Mouse (Mus musculus) embryonic facial prominence, embryonic 11.5 days (tissue): ENCODE data around the gene Aldh16a1. TPM values are rescaled to one million over a fixed set of nuclear protein-coding genes. Genes with fewer than 3 reads are reported as not detected.

Source experiments
- ATAC-seq: fragments of 200-750 bp; cut with Nextera tagmentation; replicated peaks from 2 replicates; pipeline ENCODE4 v1.8.0; 2017; ENCODE audit warnings: low read depth; ENCODE audit not compliant: insufficient number of reproducible peaks, low FRiP score, low TSS enrichment
- DNase-seq: peaks from one replicate; pipeline ENCODE4 v3.0.0-alpha.2; 2015; ENCODE audit warnings: low spot score
- H3K27ac ChIP-seq: fragments of 300-500 bp; sonication (generic); replicated peaks from 2 replicates; pipeline ENCODE4 v1.5.1; 2014; ENCODE audit warnings: mild to moderate bottlenecking, low read depth, low read length, control low read depth
- H3K27me3 ChIP-seq: fragments of 300-500 bp; sonication (generic); 2 replicates; pipeline ENCODE4 v1.6.1; 2014; ENCODE audit warnings: mild to moderate bottlenecking, low read length, moderate library complexity, mixed read lengths; ENCODE audit not compliant: control insufficient read depth, insufficient read depth
- H3K36me3 ChIP-seq: fragments of 300-500 bp; sonication (generic); replicated peaks from 2 replicates; pipeline ENCODE4 v1.6.1; 2014; ENCODE audit warnings: low read depth, mild to moderate bottlenecking, low read length, moderate library complexity, mixed read lengths; ENCODE audit not compliant: control insufficient read depth, insufficient read depth
- H3K4me1 ChIP-seq: fragments of 300-500 bp; sonication (generic); 2 replicates; pipeline ENCODE4 v1.6.1; 2014; ENCODE audit warnings: low read length, mixed read lengths; ENCODE audit not compliant: control insufficient read depth, insufficient read depth
- H3K4me2 ChIP-seq: fragments of 300-500 bp; sonication (generic); 2 replicates; pipeline ENCODE4 v1.6.1; 2014; ENCODE audit warnings: low read depth, mild to moderate bottlenecking, control low read depth, low read length, moderate library complexity
- H3K4me3 ChIP-seq: fragments of 300-500 bp; sonication (generic); 2 replicates; pipeline ENCODE4 v1.5.1; 2014; ENCODE audit warnings: low read depth, low read length, control low read depth
- H3K9ac ChIP-seq: fragments of 300-500 bp; sonication (generic); replicated peaks from 2 replicates; pipeline ENCODE4 v1.6.1; 2014; ENCODE audit warnings: mild to moderate bottlenecking, control low read depth, low read length
- H3K9me3 ChIP-seq: fragments of 300-500 bp; sonication (generic); replicated peaks from 2 replicates; pipeline ENCODE4 v1.6.1; 2016; ENCODE audit warnings: mild to moderate bottlenecking, low read length, inconsistent platforms, mixed read lengths; ENCODE audit not compliant: control insufficient read depth
- WGBS: fragments of 180-500 bp; shearing (Covaris S2); extraction: QIAGEN DNeasy Blood & Tissue Kit; methylation state at CpG from one replicate; pipeline ENCODE4 v1.1.7; 2014; 5-methylcytosine and 5-hydroxymethylcytosine counted together
- polyA plus RNA-seq: library from polyadenylated mRNA; unstranded; fragments of >200 nt; fragmentation: Nextera tagmentation; extraction: Ambion mirVana; gene quantifications from 2 replicates; pipeline ENCODE4 v1.2.1, GENCODE M21; 2014

Aldh16a1 gene
- polyA plus RNA-seq, 1 experiment from 2014 or later = 32.3 TPM

DNA sequence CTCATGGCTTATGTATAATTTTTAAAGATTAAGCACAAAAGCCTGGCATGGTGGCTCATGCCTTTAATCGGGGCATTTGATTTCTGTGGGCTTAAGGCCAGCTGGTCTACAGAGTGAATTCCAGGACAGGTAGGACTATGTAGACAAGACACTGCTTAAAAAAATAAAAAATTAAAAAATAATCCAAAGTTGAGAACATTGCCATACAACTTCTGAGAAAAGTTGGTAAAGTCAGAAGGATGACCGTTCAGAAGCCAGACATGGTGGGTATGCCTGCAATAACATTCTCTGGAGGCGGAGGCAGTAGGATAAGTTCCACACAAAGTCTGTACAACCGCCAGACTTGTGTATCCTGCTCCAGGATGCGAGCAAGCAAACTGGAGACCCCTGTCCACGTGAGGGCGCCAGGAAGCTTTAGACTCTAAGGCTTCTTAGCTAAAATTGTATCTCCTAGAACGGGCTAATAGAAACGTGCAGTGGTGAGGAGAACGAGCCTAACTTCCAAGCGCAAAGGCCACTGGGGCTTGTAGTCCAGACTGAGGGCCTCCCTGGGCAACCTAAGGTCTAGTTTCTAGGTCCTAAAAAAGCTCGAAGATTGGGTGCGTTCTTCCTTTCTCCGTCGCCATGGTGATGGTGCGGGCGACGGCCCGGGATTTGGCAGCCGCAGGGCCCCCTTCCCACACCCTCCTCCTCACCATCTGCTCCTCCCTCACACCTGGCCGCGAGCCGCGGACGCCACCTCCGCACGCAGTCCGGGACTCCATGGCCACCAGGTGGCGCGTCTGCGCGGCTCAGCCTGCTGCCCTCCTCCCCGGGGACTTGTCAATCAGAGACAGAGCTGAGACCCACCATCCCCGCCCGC, 7.5 kb upstream of the Aldh16a1 start:
- peaks cover 4% of the 10 kb centered on the region; the same call in 1 of the 2 replicates for H3K4me1 ChIP-seq
- H3K27ac ChIP-seq = no peak overlapping the region
- H3K9me3 ChIP-seq = no peaks in the 10 kb centered on the region; the same call in 1 of the 2 replicates
- ATAC-seq (peak; percentile 81), DNase-seq (peak; percentile 94)
- H3K4me2 ChIP-seq = peak overlapping the region; percentile 50
- no peaks in the 10 kb centered on the region; the same call in 1 of the 2 replicates for H3K36me3 ChIP-seq
- no peak overlapping the region for H3K9ac ChIP-seq
- H3K4me3 ChIP-seq = peak overlapping the region; percentile 24
- peaks cover 39% of the 10 kb centered on the region for H3K27me3 ChIP-seq
- WGBS = 5% methylated on average over 35 of the region's 35 CpGs

- Histone ChIP-seq H3K9me3 (no peaks in the 10 kb centered on the region), H3K4me1 (peaks cover 4% of the 10 kb centered on the region; the same call in 1 of the 2 replicates), H3K27me3 (peaks cover 31% of the 10 kb centered on the region)
Observed at GRCm38 (mm10) chr7:45160866-45161265, 6.5 kb upstream of the Aldh16a1 start.

DNA sequence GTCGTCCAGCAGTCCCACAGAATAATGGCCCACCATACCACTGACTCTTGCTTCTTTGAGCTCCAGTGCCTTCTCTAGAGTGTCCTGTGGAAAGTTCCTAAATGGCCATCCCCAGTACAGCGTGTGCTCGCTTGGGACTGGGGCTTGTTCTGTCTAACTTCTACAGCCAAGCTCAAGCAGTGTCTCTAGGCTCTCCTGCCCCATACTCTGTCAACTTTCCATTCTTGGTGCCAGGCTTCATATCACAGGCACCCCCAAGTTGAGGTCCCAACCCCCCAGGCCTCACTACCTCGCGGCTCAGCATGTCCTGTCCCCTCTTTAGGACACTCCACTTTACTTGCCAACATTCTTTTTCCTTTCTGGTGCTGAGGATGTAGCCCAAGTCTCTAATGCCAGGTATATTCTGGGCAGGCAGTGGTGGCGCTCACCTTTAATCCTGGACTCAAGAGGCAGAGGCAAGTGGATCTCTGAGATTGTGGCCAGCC, 6.0 kb upstream of the Aldh16a1 start:
- no peak overlapping the region for H3K4me3 ChIP-seq
- no peak for DNase-seq
- no peak for ATAC-seq
- no peak overlapping the region for H3K9ac ChIP-seq
- H3K27me3 ChIP-seq = peaks cover 26% of the 10 kb centered on the region
- peaks cover 4% of the 10 kb centered on the region; the same call in 1 of the 2 replicates for H3K4me1 ChIP-seq
- 96% methylated on average over 6 of the region's 6 CpGs for WGBS
- H3K4me2 ChIP-seq = no peak overlapping the region
- no peaks in the 10 kb centered on the region; the same call in 1 of the 2 replicates for H3K36me3 ChIP-seq
- H3K27ac ChIP-seq = no peak overlapping the region
- H3K9me3 ChIP-seq = no peaks in the 10 kb centered on the region

More at GRCm38 (mm10) chr7:45160866-45161265, 6.5 kb upstream of the Aldh16a1 start:
- Histone ChIP-seq H3K9ac (no peak overlapping the region), H3K27ac (no peak overlapping the region), H3K4me3 (no peak overlapping the region), H3K4me2 (no peak overlapping the region), H3K36me3 (no peaks in the 10 kb centered on the region; the same call in 1 of the 2 replicates)
- ATAC-seq = no peak
- DNase-seq = no peak
- 93% methylated on average over 3 of the region's 3 CpGs for WGBS

- ATAC-seq (no peak), DNase-seq (no peak)
- H3K9ac ChIP-seq = no peak overlapping the region
- peaks cover 4% of the 10 kb centered on the region; the same call in 1 of the 2 replicates for H3K4me1 ChIP-seq
- H3K4me2 ChIP-seq = no peak overlapping the region
- no peaks in the 10 kb centered on the region; the same call in 1 of the 2 replicates for H3K36me3 ChIP-seq
- 90% methylated on average over 6 of the region's 6 CpGs for WGBS
- H3K4me3 ChIP-seq = no peak overlapping the region
- H3K27ac ChIP-seq = no peak overlapping the region
- peaks cover 12% of the 10 kb centered on the region for H3K27me3 ChIP-seq
- H3K9me3 ChIP-seq = no peaks in the 10 kb centered on the region
Observed at GRCm38 (mm10) chr7:45158991-45159390, 4.6 kb upstream of the Aldh16a1 start.

- no peak for DNase-seq
- Histone ChIP-seq H3K27me3 (no peaks in the 10 kb centered on the region), H3K9ac (no peak overlapping the region), H3K27ac (no peak overlapping the region), H3K4me3 (no peak overlapping the region), H3K36me3 (no peaks in the 10 kb centered on the region; the same call in 1 of the 2 replicates), H3K4me1 (peaks cover 2% of the 10 kb centered on the region), H3K9me3 (no peaks in the 10 kb centered on the region), H3K4me2 (no peak overlapping the region)
- no peak for ATAC-seq
- WGBS = 88% methylated on average over 14 of the region's 14 CpGs
Observed at GRCm38 (mm10) chr7:45157459-45157858, 3.1 kb upstream of the Aldh16a1 start.

GRCm38 (mm10) chr7:45156206-45156605, 1.8 kb upstream of the Aldh16a1 start:
- H3K27ac ChIP-seq = no peak overlapping the region
- no peak for ATAC-seq

DNA sequence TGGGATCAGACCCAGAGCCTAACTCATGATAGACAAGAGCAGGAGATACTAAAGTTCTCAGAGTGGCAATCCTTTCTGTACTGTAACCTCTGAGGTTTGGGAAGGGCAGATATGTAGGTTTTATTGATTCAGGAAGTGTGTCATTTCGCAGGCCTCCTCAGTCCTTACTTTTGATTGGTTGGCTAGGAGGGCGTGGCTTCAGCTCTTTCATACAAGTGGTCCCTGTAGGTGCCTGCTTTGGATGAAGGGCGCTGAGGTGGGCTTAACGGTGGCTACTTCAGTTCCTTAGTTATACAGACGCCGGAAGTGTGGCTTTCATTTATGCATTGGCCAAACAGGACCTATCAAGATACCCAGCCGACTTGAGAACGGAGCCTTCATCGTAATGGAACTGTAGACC, 1.2 kb upstream of the Aldh16a1 start:
- H3K9me3 ChIP-seq = no peaks in the 10 kb centered on the region
- peaks cover 6% of the 10 kb centered on the region for H3K4me1 ChIP-seq
- 88% methylated on average over 9 of the region's 9 CpGs for WGBS
- no peak overlapping the region for H3K4me3 ChIP-seq
- H3K9ac ChIP-seq = no peak overlapping the region
- ATAC-seq (no peak), DNase-seq (no peak)
- H3K36me3 ChIP-seq = no peaks in the 10 kb centered on the region; the same call in 1 of the 2 replicates
- no peak overlapping the region for H3K27ac ChIP-seq
- H3K4me2 ChIP-seq = no peak overlapping the region
- H3K27me3 ChIP-seq = no peaks in the 10 kb centered on the region

More at GRCm38 (mm10) chr7:45156206-45156605, 1.8 kb upstream of the Aldh16a1 start:
- peaks cover 2% of the 10 kb centered on the region; the same call in 1 of the 2 replicates for H3K4me1 ChIP-seq
- H3K27me3 ChIP-seq = no peaks in the 10 kb centered on the region
- no peak overlapping the region for H3K9ac ChIP-seq
- no peak overlapping the region for H3K4me3 ChIP-seq
- H3K4me2 ChIP-seq = no peak overlapping the region
- H3K9me3 ChIP-seq = no peaks in the 10 kb centered on the region
- H3K36me3 ChIP-seq = no peaks in the 10 kb centered on the region; the same call in 1 of the 2 replicates
- no peak for DNase-seq
- 95% methylated on average over 15 of the region's 15 CpGs for WGBS
